Mouse (Mus musculus): ENCODE measurements around the gene Atad2b. TPM values are rescaled to one million over a fixed set of nuclear protein-coding genes. Genes with fewer than 3 reads are reported as not detected.

Gene Atad2b
- total RNA-seq, 1 experiment from 2014 or later: 80.7 TPM

DNA sequence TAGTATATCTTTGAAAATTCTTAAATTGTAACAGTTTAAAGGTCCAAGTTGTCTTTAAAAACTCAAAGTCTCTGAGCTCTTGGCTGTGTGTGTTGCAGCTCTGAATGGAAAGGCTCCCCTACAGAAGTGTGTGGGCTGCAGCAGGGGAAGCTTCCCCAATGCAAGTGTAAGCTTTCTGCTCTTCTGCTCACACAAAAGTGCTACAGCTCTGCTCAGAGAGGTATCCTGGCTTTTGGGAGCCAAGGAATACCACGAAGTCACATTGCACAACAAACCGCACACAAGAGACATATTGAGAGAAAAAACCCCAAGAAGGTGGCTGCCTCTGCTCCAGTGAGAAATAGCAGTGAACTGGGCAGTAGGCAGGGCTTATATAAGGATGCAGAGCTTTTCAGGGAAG lies 120.9 kb downstream of the Atad2b start:
- no peak for ATAC-seq (ENCODE audit: extremely low read depth, insufficient number of reproducible peaks, low FRiP score, poor library complexity, severe bottlenecking)

DNA sequence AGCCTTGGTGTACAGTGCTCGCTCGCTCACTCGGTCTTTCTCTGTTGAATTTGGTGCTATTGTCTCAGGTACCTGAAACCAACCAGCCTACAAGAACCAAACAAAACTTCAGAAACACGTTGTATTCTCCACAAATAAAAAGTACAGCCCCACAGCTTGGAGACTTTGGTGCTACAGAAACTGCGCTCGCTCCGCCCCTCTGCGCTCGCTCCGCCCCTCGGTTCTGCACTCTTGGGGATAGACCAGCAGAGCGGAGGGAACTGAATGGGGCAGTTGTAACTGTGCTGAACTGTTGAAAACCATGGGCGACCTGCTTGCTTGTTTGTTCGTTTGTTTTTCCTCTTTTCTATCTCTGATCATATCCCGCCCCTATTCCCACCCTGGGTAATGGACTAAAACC lies 127.0 kb downstream of the Atad2b start:
- no peak for ATAC-seq (ENCODE audit: extremely low read depth, insufficient number of reproducible peaks, low FRiP score, poor library complexity, severe bottlenecking)

DNA sequence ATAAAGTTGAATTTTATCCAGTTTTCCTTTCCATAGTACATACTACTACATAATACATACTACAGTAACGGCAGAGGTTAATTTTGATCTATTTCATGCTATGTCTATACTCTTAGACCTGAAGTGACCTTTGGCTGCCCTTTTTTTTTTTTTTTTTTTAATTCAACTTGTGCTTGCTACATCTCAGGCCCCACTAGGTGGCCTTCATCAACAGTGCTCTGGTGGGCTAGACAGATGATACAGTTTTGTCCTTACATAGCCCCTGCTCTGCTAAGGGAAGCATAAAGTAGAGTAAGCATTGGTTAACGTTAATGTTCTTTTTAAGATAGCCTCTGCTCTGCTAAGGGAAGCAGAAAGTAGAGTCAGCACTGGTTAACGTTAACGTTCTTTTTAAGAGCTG lies 131.0 kb downstream of the Atad2b start:
- no peak for ATAC-seq (ENCODE audit: extremely low read depth, insufficient number of reproducible peaks, low FRiP score, poor library complexity, severe bottlenecking)

DNA sequence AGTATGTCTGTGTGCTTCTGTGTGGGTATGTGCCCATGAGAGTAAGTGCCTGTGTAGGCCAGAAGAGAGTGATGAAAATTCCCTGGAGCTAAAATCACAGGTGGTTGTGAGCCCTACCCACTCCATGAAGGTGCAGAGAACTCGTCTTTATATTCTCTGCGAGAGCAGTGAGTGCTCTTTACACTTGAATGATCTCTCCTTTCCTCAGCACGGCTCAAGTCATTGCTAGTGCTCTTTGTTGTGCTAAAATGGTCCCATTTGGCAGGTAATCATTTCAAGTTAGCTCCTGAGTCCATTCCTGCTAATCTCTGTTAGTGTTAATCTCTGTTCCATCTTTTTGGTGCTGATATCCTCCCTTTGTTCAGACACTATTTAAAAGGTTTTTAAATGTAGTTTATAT lies 150.4 kb downstream of the Atad2b start:
- no peak for ATAC-seq (ENCODE audit: extremely low read depth, insufficient number of reproducible peaks, low FRiP score, poor library complexity, severe bottlenecking)

DNA sequence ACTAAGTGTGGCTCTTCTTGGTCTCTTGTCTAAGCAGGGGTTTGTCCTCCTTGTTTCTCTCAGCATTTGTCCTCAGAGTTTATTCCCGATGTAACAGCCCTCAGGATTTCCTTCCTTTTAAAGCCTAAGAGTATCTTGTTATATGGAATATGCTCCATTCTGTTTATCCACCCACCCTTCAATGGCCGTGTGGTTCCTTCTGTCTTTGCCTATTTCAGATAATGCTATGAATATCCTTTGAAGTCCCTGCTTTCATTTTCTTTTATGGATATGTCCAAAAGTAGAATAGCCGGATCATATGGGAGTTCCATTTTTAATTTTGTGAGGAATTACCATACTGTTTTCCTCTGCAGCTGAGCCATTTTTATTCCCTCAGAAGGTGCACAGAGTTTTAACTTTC lies 153.0 kb downstream of the Atad2b start:
- ATAC-seq (ENCODE audit: extremely low read depth, insufficient number of reproducible peaks, low FRiP score, poor library complexity, severe bottlenecking): no peak

DNA sequence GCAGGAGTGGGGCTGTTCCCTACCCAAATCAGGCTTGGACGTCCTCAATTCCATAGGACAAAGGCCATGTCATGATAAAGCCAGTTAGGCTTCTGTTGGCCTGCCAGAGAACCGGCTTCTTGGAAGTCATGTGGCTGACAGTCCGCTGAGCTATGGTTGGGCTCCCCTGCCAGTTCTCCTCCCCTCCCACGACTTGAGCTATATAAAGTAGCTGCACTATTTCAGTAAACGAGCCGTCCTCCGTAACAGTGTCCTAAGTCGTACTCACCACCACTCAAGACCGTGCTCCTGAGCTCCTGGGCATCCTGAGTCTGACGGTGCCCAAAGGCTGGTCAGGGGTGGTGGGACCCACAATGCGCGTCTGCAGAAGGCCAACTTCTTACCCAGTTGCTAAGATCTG lies 156.0 kb downstream of the Atad2b start:
- no peak for ATAC-seq (ENCODE audit: extremely low read depth, insufficient number of reproducible peaks, low FRiP score, poor library complexity, severe bottlenecking)

DNA sequence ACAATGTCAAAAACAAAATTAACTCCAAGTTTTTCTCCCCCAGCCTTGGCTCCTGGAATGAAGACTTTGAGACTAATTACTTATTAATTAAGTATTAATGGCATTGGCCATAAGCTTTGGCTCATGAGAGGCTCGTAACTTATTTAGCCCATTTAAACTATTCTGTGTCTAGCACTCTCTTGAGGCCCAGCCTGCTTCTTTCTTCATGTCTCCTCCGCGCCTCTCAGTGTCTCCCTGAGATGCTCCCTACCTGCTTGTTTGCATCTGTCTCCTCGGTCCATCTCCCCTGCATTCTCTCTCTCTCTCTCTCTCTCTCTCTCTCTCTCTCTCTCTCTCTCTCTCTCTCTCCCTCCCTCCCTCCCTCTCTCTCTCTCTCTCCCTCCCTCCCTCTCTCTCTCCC lies 164.3 kb downstream of the Atad2b start:
- ATAC-seq (ENCODE audit: extremely low read depth, insufficient number of reproducible peaks, low FRiP score, poor library complexity, severe bottlenecking): no peak

DNA sequence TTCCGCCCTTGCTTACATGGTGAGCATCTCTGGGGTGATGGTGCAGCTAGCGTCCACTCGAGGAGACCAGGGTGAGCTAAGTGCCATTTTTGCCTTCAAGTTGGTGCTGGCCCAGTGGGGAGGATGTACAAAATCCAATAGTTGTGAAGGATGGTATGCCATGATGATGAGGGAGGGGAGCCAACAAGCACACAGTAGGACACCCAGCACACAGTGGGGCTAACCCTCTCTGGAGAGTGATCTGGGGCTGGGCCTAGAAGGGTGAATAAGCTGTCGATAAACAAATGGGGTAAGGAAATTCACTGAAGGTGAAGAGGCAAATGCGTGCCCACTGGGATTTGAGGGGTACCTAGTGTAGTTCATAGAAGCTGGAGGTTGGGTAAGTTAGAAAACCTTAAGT lies 167.6 kb downstream of the Atad2b start:
- no peak for ATAC-seq (ENCODE audit: extremely low read depth, insufficient number of reproducible peaks, low FRiP score, poor library complexity, severe bottlenecking)

DNA sequence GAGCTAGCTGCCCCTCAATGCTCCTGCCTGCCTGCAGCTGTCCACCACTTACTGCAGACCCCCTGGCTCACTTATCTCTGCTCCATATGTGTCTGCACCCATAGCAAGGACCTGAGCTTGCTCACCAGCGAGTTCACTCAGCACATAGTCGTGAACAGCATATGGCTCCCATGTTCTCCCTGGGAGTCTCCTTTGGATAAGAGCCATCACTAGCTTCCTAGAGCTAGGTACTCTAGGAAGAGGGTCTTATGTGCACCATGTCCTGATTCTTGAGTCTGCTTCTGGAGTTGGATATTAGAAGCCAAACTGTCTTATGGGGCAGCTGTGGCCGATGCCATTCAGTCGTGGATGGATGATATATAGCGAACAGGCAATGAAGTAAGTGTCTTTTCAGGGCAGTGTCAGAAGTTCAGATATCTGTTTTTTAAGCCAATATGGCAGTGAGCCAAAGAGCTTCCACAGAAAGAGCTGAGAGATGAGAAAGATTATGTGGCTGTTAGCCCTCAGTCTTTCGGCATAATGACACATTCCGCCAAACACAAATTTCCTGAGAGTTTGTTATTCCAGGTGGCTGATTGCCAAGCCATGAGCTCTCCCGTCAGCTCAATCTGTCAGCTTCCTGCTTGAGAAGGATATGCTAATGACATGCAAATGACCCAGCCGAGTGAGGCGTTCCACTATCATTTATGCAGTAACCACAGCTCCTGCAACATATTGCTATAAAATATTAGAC lies 170.8 kb downstream of the Atad2b start:
- ATAC-seq (ENCODE audit: extremely low read depth, insufficient number of reproducible peaks, low FRiP score, poor library complexity, severe bottlenecking): no peak

DNA sequence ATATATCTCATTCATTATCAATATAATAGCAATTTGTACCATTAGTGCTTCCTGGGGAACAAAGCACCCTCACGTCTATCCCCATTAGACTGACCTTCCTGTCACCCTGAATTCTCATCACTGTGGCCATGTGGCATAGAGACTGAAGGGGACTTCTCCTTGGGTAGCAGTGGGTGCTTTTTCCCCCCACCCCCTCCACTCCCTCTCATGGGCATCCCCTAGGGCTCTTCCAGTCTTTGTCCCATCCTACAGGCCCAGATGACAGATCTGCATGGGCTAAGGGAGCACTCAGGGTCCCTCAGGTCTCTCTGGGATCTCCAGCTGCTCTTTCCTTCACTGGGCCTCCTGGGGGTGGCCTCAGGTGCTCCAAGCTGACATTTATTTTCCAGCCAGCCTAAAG lies 171.5 kb downstream of the Atad2b start:
- no peak for ATAC-seq (ENCODE audit: extremely low read depth, insufficient number of reproducible peaks, low FRiP score, poor library complexity, severe bottlenecking)

Other genes starting within 250 kb of the Atad2b start
- 0.47 TPM in 1 of 2 replicates, not detected in the other for gene Fam228a, start 178.9 kb upstream of the Atad2b start, total RNA-seq (2017)
- gene Pfn4, start 148.3 kb upstream of the Atad2b start, total RNA-seq (2017): not detected in 2 replicates
- gene Fam228b, start 148.1 kb upstream of the Atad2b start, total RNA-seq (2017): 0.49 and 0.70 TPM in 2 replicates
- gene Sf3b6, start 99.8 kb upstream of the Atad2b start, total RNA-seq (2017): 71.2 and 81.2 TPM in 2 replicates
- gene Fkbp1b, start 75.8 kb upstream of the Atad2b start, total RNA-seq (2017): 0.70 and 2.1 TPM in 2 replicates
- 5.5 and 8.0 TPM in 2 replicates for gene Wdcp, start 74.0 kb upstream of the Atad2b start, total RNA-seq (2017)
- 4.9 and 5.0 TPM in 2 replicates for gene Mfsd2b, start 43.0 kb upstream of the Atad2b start, total RNA-seq (2017)
- 32.9 and 47.3 TPM in 2 replicates for gene Ubxn2a, start 9.6 kb upstream of the Atad2b start, total RNA-seq (2017)